Mouse (Mus musculus): ENCODE data around the gene Ythdf2. TPM values are rescaled to one million over a fixed set of nuclear protein-coding genes. Genes with fewer than 3 reads are reported as not detected.

Gene Ythdf2
- polyA plus RNA-seq (2015; fragmentation: Nextera tagmentation; extraction: Ambion mirVana), result 134 and 137 TPM in 2 replicates

DNA sequence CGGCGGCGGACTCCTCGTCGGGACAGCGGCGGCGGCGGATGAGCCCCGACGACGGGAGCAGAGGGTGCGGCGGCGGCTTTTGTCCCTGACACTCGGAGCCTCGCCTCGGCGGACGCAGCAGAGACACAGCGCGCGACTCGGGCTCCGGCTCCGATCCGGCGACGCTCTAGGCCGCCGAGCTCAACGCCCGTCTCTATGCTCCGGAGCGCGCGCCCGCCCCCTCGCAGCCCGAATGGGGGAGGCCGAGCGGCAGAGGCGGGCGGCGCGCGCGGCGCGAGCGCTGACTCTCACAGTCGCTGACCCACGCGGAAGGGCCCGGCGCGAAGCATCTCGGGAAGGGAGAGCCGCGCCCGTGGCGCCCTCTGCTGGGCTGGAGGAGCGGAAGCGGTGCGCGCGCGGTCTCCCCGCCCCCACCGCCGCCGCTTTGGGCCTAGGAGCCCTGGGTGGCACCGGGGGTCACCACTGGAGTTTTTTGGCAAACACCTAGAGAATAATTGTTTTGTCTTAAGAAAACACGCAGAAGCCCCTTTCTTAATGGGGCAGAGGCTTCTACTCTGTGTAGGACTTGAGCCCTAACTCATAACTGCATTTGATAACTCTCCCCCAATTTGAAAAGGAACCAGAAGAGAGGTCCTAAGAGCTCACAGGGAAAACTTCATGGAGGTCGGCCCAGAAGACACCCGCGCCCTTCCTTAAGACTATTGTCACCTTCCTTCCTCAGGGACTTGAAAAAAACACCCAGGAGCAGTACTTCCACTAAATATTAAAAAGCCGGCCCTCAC is at the start of gene Ythdf2:
Gene Ythdf2, minus strand, starts transcription at position 351 of the 782 bp plus-strand sequence.
- no peaks in the 10 kb centered on the region for H3K9me3 ChIP-seq
- under 1% methylated on average over 77 of the region's 78 CpGs for WGBS
- no peaks in the 10 kb centered on the region for H3K27me3 ChIP-seq
- peak within 1 kb of the TSS; percentile 77 for H3K4me2 ChIP-seq
- H3K27ac ChIP-seq, result peak within 1 kb of the TSS; percentile 94
- H3K4me1 ChIP-seq (replicated peaks), result peaks cover 27% of the 10 kb centered on the region
- H3K36me3 ChIP-seq, result peaks cover 10% of the 10 kb centered on the region
- H3K4me3 ChIP-seq, result peak within 1 kb of the TSS; percentile 99
- peak; percentile 98 for ATAC-seq (ENCODE audit: low FRiP score)
- H3K9ac ChIP-seq, result peak within 1 kb of the TSS; percentile 100

DNA sequence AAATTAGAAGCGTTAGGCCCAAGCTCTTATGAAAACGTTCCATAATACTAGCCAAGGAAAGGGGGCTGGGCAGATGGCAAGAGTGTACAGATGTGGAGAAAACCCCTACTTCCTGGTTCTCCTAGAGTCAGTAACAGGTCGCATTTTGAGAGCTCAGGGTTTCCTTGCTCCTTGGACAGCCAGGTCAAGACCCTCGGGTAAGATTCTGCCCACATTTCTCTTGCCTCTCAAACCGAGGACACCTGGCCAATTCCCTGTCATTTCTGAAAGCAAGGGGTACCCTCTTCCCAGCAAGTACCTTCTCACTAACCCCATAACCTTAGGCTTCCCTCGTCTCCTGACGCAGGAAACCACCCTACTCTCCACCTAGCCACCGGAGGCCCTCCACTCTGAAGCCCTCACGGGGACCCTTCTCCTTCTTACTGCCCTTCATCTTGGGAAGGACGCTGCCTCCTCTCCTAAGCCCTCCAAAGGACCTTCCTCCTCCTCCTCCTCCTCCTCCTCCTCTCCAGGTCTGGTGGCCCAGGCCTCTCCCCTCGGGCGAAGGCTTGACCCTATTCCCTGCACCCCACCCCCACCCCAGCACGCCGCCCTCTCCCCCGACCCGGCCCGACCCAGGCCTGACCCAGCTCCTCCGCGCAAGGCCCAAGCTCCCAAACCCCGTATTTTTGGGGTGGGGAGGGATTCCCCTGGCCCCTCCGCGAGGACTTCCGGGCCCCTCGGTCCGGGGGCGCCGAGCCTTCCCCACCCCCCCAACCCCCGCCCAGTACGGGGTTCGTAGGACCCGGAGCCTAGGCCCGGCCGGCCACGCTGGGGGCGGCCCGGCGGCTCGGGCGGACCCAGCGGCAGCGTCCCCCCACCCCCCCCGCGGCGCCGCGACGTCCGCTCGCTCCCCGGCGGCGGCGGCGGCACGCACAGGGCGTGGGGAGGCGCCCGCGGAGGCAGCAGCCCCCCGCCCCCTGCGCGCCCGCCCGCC is 48.6 kb upstream of the Ythdf2 start:
- peak overlapping the region; percentile 95 for H3K9ac ChIP-seq
- H3K27ac ChIP-seq, result peak overlapping the region; percentile 94
- no peaks in the 10 kb centered on the region for H3K27me3 ChIP-seq
- H3K36me3 ChIP-seq, result no peaks in the 10 kb centered on the region
- H3K4me2 ChIP-seq, result peak overlapping the region; percentile 79
- WGBS, result 3% methylated on average over 26 of the region's 64 CpGs
- ATAC-seq (ENCODE audit: low FRiP score), result peak; percentile 72
- peaks cover 29% of the 10 kb centered on the region for H3K4me1 ChIP-seq (replicated peaks)
- peak overlapping the region; percentile 79 for H3K4me3 ChIP-seq
- no peaks in the 10 kb centered on the region for H3K9me3 ChIP-seq

DNA sequence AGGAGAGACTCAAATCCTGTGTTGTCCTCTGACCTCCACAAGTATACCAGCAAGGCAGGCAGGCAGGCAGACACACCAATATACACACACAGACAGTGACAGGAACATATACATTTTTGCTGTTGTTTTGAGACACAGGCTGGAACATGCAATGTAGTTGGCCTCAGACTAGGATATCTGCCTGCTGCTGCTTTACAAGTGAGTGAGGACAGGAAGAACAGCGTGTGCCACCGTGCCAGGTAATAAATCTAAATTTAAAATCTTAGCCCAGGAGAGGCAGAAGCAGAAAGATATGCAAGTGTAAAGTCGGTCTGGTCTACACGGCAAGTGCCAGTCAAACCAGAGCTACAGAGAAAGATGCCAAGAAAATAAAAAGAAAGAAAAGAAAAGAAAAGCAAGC is 47.1 kb upstream of the Ythdf2 start:
- Histone ChIP-seq H3K9ac (peak overlapping the region; percentile 95; the same call in 1 of the 2 replicates), H3K4me3 (no peak overlapping the region)
- ATAC-seq (ENCODE audit: low FRiP score), result no peak

DNA sequence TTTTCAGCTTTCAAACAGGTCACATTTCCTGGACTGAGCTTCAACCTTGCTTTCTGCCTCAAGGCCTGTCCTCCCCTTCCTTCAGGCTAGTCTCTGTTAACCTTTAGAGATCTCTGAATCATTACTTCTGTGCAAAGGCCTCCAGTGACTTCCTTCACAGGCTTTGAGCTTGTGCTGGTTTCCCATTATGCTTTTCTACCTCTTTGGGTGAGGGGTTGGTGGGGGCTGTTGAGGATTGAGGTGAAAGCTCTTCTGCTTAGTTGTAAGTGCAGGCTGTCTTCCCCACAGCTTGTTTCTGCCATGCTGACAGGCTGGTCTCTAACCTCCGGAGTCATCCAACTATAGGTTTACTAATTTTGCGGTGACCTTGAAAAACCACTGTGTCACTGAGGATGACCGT is 44.3 kb upstream of the Ythdf2 start:
- Histone ChIP-seq H3K4me2 (no peak overlapping the region), H3K4me3 (no peak overlapping the region), H3K4me1 (replicated peaks) (peaks cover 25% of the 10 kb centered on the region), H3K9me3 (no peaks in the 10 kb centered on the region), H3K36me3 (peaks cover 7% of the 10 kb centered on the region), H3K27me3 (no peaks in the 10 kb centered on the region), H3K9ac (no peak overlapping the region), H3K27ac (no peak overlapping the region)
- no peak for ATAC-seq (ENCODE audit: low FRiP score)
- WGBS, result 89% methylated on average over 3 of the region's 3 CpGs

More for the DNA sequence above, 47.1 kb upstream of the Ythdf2 start:
- H3K4me1 ChIP-seq (replicated peaks), result peaks cover 29% of the 10 kb centered on the region
- peak overlapping the region; percentile 79; the same call in 1 of the 2 replicates for H3K4me2 ChIP-seq
- no peaks in the 10 kb centered on the region for H3K27me3 ChIP-seq
- H3K27ac ChIP-seq, result no peak overlapping the region
- no peaks in the 10 kb centered on the region for H3K36me3 ChIP-seq
- WGBS, result 93% methylated on average over 4 of the region's 4 CpGs
- H3K9me3 ChIP-seq, result no peaks in the 10 kb centered on the region

DNA sequence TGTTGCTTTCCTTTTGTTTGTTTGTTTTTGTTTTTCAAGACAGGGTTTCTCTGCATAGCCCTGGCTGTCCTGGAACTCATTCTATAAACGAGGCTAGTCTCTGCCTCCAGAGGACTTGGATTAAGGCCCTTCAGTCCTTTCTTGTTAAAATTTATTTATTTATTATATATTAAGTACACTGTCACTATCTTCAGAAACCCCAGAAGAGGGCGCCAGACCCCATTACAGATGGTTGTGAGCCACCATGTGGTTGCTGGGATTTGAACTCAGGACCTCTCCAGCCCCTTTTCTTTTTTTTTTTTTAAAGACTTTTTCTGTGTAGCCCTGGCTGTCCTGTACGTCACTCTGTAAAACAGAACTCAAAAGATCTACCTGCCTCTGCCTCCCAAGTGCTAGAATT is 42.9 kb upstream of the Ythdf2 start:
- Histone ChIP-seq H3K4me1 (replicated peaks) (peaks cover 18% of the 10 kb centered on the region), H3K4me2 (no peak overlapping the region), H3K9me3 (no peaks in the 10 kb centered on the region), H3K27me3 (no peaks in the 10 kb centered on the region), H3K27ac (no peak overlapping the region), H3K9ac (no peak overlapping the region), H3K4me3 (no peak overlapping the region), H3K36me3 (peaks cover 21% of the 10 kb centered on the region)
- 81% methylated on average over 3 of the region's 3 CpGs for WGBS
- no peak for ATAC-seq (ENCODE audit: low FRiP score)

DNA sequence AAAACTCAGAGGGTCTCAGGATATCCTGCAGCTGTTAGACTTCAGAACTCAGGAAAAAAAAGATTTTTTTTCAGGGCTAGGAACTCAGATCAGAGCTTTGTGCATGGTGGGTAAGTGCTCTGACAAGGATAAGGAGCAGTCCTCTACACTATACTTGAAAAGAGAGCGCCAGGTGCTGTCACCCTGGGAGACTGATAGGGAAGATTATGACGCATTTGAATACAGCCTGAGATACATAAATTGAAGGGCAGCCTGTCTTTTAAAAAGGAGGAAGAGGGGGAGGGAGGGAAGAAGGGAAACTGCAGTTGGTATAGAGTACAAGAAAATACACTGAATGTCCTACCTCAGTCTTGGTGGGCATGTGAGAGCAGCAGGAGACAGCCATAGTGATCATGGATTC is 41.5 kb upstream of the Ythdf2 start:
- Histone ChIP-seq H3K36me3 (peaks cover 33% of the 10 kb centered on the region), H3K4me3 (no peak overlapping the region), H3K9ac (no peak overlapping the region; the same call in 1 of the 2 replicates), H3K27me3 (no peaks in the 10 kb centered on the region), H3K4me2 (no peak overlapping the region), H3K27ac (peak overlapping the region; percentile 30; the same call in 1 of the 2 replicates), H3K9me3 (no peaks in the 10 kb centered on the region), H3K4me1 (replicated peaks) (peaks cover 5% of the 10 kb centered on the region; the same call in 1 of the 2 replicates)
- no peak for ATAC-seq (ENCODE audit: low FRiP score)
- WGBS, result 77% methylated on average over 2 of the region's 2 CpGs

DNA sequence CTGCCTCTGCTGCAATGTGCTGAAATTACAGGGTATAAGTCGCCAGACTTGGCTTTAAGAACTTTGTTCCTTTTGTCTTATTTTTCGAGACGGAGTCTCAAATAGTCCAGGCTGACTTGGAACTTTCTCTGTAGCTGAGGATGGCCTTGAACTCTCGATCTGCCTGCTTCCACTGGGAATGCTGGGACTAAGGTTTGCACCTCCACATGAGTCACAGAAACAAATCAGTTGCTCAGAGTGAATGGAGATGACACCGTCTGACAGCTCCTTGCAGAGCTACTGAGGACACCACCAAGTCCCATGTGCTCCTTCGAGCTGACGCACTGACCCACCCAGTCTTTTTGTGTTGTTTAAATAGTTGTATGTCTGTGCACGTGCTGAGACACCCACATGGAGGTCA is 41.0 kb upstream of the Ythdf2 start:
- ATAC-seq (ENCODE audit: low FRiP score), result no peak
- no peak overlapping the region for H3K9ac ChIP-seq
- no peaks in the 10 kb centered on the region for H3K27me3 ChIP-seq
- H3K27ac ChIP-seq, result no peak overlapping the region
- no peak overlapping the region for H3K4me3 ChIP-seq
- 0 out of 2 replicates have a peak, but pooled peaks cover 4% of the 10 kb centered on the region for H3K4me1 ChIP-seq (replicated peaks)
- H3K36me3 ChIP-seq, result peaks cover 38% of the 10 kb centered on the region
- H3K9me3 ChIP-seq, result no peaks in the 10 kb centered on the region
- WGBS, result 81% methylated on average over 8 of the region's 8 CpGs
- no peak overlapping the region for H3K4me2 ChIP-seq

DNA sequence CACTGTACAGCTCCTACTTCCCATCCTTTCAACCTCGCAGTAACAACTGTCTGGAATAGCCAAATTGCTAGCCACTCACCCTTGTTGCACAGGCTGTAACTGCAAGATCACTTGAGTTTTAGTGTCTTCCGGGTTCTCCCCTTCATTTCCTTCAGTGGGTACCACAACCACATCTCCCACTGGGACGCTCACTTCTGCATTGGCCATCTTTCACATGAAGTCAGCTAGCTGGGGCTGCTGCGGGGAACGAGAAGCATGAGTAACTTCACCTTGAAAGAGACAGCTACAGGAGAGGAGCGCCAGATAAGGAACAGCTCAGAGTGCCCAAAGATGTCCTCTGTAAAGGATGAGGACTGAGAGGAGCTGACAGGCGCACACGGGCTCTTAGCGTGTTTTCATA is 39.5 kb upstream of the Ythdf2 start:
- Histone ChIP-seq H3K27ac (no peak overlapping the region), H3K27me3 (no peaks in the 10 kb centered on the region), H3K36me3 (peaks cover 53% of the 10 kb centered on the region), H3K4me3 (no peak overlapping the region), H3K9ac (no peak overlapping the region), H3K9me3 (no peaks in the 10 kb centered on the region), H3K4me2 (no peak overlapping the region), H3K4me1 (replicated peaks) (0 out of 2 replicates have a peak, but pooled peaks cover 4% of the 10 kb centered on the region)
- WGBS, result 94% methylated on average over 9 of the region's 9 CpGs
- no peak for ATAC-seq (ENCODE audit: low FRiP score)

DNA sequence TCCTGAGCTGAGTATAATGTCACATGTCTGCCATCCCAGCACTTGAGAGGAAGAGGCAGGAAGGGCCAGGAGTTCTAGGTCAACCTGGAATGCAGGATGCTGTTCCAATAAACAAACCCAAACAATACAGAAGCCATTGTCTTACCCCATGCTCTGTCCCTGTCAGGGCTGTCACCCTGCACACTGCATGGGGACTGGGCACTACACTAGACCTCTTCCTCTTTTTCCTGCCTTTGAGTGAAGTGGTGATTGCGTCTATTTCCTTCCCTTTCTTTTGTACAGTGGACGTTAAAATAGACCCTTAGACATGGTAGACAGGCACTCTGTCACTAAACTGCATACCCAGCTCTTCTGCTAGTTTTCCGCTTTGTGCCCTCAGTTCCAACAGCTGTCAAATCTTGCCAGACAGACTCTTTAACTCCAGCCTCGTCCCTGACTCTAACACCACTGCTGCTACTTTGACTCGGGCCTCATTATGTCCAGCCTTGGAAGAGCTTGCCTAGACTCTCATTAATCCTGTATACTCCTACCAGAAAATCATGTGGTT is 35.4 kb upstream of the Ythdf2 start:
- no peak for ATAC-seq (ENCODE audit: low FRiP score)

DNA sequence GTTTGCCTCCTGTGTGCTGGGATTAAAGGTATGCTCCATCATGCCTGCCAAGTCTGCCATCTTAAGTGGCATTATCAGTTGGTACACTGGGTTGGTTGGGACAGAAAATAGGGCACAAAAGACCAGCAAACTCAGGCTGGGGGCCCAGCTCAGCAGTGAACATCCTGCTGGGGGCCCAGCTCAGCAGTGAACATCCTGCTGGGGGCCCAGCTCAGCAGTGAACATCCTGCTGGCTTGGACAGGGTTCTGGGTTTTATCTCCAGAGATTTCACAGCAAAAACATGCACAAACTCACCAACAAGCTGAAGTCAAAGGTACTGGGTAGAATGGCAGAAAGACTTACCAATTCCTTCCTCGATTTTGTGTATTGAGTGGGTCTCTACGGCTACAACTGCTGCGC is 33.5 kb upstream of the Ythdf2 start:
- no peaks in the 10 kb centered on the region for H3K9me3 ChIP-seq
- no peak for ATAC-seq (ENCODE audit: low FRiP score)
- H3K4me1 ChIP-seq (replicated peaks), result no peaks in the 10 kb centered on the region
- H3K4me2 ChIP-seq, result no peak overlapping the region
- no peak overlapping the region for H3K9ac ChIP-seq
- H3K27ac ChIP-seq, result no peak overlapping the region
- no peaks in the 10 kb centered on the region for H3K27me3 ChIP-seq
- WGBS, result 94% methylated on average over 3 of the region's 3 CpGs
- no peak overlapping the region for H3K4me3 ChIP-seq
- H3K36me3 ChIP-seq, result peaks cover 90% of the 10 kb centered on the region

More for the DNA sequence above, 35.4 kb upstream of the Ythdf2 start:
- Histone ChIP-seq H3K4me2 (no peak overlapping the region), H3K9me3 (no peaks in the 10 kb centered on the region), H3K27me3 (no peaks in the 10 kb centered on the region), H3K9ac (no peak overlapping the region), H3K27ac (no peak overlapping the region), H3K4me1 (replicated peaks) (no peaks in the 10 kb centered on the region), H3K36me3 (peaks cover 87% of the 10 kb centered on the region), H3K4me3 (no peak overlapping the region)
- WGBS, result 92% methylated on average over 5 of the region's 5 CpGs

DNA sequence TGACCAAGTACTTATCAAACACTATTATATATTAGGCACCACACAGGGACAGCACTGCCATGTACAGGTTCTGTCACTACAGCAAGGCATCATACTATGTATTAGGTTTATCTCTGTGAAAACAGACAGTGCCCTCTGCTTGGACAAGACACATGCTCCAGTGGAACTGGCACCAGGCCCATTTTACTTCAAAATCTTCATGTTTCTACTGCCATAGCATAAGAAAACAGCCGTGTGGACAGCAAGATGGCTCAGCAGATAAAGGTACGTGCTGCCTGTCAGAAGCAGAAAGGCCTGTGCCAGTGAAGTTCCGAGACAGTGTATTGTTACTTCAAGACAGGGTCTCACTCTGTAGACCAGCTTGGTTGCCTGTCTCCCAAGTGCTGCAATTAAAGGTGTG is 29.1 kb upstream of the Ythdf2 start:
- Histone ChIP-seq H3K27me3 (no peaks in the 10 kb centered on the region), H3K4me1 (replicated peaks) (no peaks in the 10 kb centered on the region), H3K4me3 (no peak overlapping the region), H3K9ac (no peak overlapping the region), H3K27ac (no peak overlapping the region), H3K36me3 (peaks cover 90% of the 10 kb centered on the region), H3K9me3 (no peaks in the 10 kb centered on the region), H3K4me2 (no peak overlapping the region)
- no peak for ATAC-seq (ENCODE audit: low FRiP score)
- 86% methylated on average over 3 of the region's 3 CpGs for WGBS

DNA sequence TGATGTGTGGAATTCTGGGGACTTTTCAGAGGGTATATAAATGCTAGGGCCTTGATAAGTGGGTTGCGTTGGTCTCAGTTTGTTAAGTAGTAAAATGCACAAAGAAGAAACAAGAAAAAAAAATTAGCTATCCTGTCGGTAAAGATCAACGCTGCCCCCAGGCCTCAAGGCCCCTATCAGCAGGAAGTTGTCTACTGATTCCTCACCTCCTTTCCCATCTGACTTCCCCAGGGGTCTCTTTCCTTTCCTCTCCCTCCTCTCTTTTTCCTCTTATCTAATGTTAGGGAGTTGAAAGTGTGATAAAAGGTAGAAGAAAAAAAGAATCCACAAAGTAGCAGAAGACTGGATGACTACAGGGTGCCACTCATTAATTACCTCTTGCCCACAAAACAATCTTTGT is 28.3 kb upstream of the Ythdf2 start:
- Histone ChIP-seq H3K9me3 (no peaks in the 10 kb centered on the region), H3K9ac (no peak overlapping the region), H3K4me1 (replicated peaks) (no peaks in the 10 kb centered on the region), H3K36me3 (peaks cover 89% of the 10 kb centered on the region), H3K4me3 (no peak overlapping the region), H3K4me2 (no peak overlapping the region), H3K27ac (no peak overlapping the region), H3K27me3 (no peaks in the 10 kb centered on the region)
- WGBS, result 92% methylated on average over 3 of the region's 3 CpGs
- ATAC-seq (ENCODE audit: low FRiP score), result no peak
